Mouse (Mus musculus) right cerebral cortex, adult 18-20 months (tissue): Measurements from ENCODE around the gene Rom1.
A peak's percentile ranks its signal among the peaks of the same experiment; 100 is the strongest.

ENCODE experiments used
- DNase-seq: peaks from one replicate; pipeline ENCODE4 v3.0.0; 2022; ENCODE audit warnings: mixed read lengths

Rom1 gene

GRCm38 (mm10) chr19:8941515-8942217, 12.5 kb upstream of the Rom1 start, which contains the start of gene Mta2:
Gene Mta2 (plus strand): TSS chr19:8941875.
- DNase-seq = peak; percentile 94

- no peak for DNase-seq
Observed at GRCm38 (mm10) chr19:8941136-8941514, 12.0 kb upstream of the Rom1 start.

GRCm38 (mm10) chr19:8940526-8941133, 11.5 kb upstream of the Rom1 start:
- no peak for DNase-seq

- DNase-seq = no peak
Observed at GRCm38 (mm10) chr19:8936736-8937135, 7.6 kb upstream of the Rom1 start.

GRCm38 (mm10) chr19:8930771-8931170, 1.6 kb upstream of the Rom1 start:
- no peak for DNase-seq

GRCm38 (mm10) chr19:8930117-8930516, 961 bp upstream of the Rom1 start:
- DNase-seq = no peak

GRCm38 (mm10) chr19:8928689-8929223, 400 bp downstream of the Rom1 start:
- no peak for DNase-seq

GRCm38 (mm10) chr19:8927891-8928525, 1.1 kb downstream of the Rom1 start:
- DNase-seq = no peak

- DNase-seq = peak; percentile 25
Observed at GRCm38 (mm10) chr19:8926766-8927165, 2.4 kb downstream of the Rom1 start.

GRCm38 (mm10) chr19:8921741-8922140, 7.4 kb downstream of the Rom1 start:
- DNase-seq = no peak

- no peak for DNase-seq
Observed at GRCm38 (mm10) chr19:8920836-8921291, 8.3 kb downstream of the Rom1 start.

- peak; percentile 96 for DNase-seq
Observed at GRCm38 (mm10) chr19:8920073-8920736, 9.0 kb downstream of the Rom1 start, which contains the start of gene B3gat3. Gene B3gat3 (plus strand): TSS chr19:8920374.

GRCm38 (mm10) chr19:8919684-8920072, 9.5 kb downstream of the Rom1 start:
- no peak for DNase-seq

GRCm38 (mm10) chr19:8919000-8919399, 10.2 kb downstream of the Rom1 start:
- DNase-seq = no peak

GRCm38 (mm10) chr19:8914212-8914611, 14.9 kb downstream of the Rom1 start:
- peak; percentile 57 for DNase-seq

GRCm38 (mm10) chr19:8911810-8912209, 17.3 kb downstream of the Rom1 start:
- peak; percentile 60 for DNase-seq

- DNase-seq = no peak
Observed at GRCm38 (mm10) chr19:8908531-8908930, 20.6 kb downstream of the Rom1 start.

- DNase-seq = no peak
Observed at GRCm38 (mm10) chr19:8903412-8903811, 25.7 kb downstream of the Rom1 start.

GRCm38 (mm10) chr19:8899079-8899478, 30.1 kb downstream of the Rom1 start:
- no peak for DNase-seq

GRCm38 (mm10) chr19:8898576-8898975, 30.6 kb downstream of the Rom1 start:
- DNase-seq = no peak

GRCm38 (mm10) chr19:8897865-8898495, 31.2 kb downstream of the Rom1 start, which contains the start of gene Ganab:
Gene Ganab (plus strand): TSS chr19:8898071.
- peak; percentile 98 for DNase-seq

GRCm38 (mm10) chr19:8897211-8897864, 31.8 kb downstream of the Rom1 start:
- peak; percentile 30 for DNase-seq
